Mouse (Mus musculus): ENCODE data around the gene Tbl3.
"Not testable (repeated sequence)": the region's sequence is repeated elsewhere in the genome, so short reads cannot be mapped to it uniquely, and the experiment has no call there.

Gene Tbl3

DNA sequence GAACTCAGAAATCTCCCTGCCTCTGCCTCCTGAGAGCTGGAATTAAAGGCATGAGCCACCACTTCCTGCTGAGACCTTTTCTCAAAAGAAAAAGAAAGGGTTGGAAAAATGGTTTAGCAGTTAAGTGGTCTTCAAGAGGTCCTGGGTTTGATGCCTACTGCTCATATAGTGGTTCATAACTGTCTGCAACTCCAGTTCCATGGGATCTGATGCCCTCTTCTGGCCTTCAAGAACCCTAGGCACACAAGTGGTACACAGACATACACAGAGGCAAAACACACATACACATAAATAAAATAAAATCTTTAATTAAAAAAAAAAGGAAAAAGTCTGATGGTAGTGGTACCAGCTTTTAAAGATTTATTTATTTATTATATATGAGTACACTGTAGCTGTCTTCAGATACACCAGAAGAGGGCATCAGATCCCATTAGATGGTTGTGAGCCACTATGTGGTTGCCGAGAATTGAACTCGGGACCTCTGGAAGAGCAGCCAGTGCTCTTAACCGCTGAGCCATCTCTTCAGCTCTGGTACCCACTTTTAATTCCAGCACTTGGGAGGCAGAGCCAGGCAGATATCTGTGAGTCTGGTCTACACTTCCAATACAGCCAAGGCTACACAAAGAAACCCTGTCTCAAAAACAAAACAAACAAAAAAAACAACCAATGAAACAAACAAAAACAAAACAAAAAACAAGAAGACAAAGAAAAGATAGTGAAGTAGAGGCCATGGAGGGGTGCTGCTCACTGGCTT is 18.4 kb upstream of the Tbl3 start:
- DNase-seq, result no peak

DNA sequence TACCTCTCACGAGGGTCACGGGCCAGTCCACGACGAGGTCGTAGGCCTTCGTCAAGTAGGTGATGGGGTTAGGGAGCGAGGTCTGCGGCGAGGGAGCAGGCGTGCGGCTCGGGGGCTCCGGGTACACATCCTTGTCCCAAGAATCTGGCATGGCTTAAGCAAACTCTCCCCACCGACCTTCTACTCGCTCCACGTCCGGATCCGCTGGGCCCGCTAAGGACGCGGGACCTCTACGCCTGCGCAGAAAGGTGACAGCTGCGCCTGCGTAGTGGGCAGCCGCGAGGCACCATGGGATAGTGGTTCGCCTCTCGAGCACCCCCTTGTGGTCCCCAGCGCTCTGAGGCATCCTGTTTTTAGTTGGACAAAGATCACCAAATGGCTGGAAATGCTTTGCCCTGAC is 16.7 kb upstream of the Tbl3 start, which contains the start of gene Ndufb10:
Gene Ndufb10, minus strand, starts transcription at position 295 of the 400 bp plus-strand sequence.
- peak; percentile 95 for DNase-seq

DNA sequence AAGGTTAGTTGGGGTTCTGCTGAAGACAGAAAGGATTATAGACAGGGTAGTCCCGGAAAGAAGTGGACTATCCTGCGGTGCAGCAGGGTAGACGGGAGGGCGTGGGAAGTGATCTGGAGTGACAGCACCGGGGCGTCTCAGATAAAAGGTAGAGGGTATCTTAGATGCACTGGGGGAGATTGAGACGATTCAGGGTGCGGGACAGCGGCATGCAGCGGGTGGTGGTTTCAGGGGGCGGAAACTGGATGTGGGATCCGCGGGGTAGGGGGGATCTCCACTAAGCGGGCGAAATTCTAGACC is 16.4 kb upstream of the Tbl3 start:
- no peak for DNase-seq

DNA sequence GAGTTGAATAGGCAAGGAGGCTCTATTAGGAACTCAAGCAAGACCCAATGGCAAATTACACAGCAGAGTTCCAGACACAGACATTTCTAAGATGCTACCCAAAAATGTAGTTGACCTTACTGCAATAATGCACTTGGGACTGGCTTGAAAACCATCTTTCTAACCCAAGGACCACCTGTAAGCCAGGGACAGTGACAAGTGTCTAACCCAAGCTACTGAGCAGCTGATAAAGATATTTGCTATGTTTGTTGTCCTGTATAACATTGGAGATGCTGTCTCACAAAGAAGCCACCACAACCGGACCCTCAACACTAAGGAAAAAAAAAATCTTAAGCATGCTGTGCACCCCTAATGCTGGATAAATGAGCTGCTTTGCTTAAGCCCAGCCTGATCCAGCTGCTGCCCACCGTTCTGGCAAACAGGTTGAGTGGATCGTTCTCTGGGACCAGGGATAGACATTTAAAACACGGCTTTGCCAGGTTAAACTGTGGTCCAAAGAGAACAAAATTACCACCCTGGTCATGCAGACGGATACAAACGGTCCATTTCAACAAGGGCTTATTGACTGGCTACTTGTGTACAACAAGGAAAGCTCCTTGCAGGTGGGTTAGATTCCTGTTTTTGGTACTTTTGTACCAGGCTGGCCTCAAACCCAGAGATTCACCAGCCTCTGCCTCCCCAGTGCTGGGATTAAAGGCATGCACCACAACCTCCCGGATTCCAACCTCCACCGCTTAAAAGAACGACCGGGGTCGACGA is 15.8 kb upstream of the Tbl3 start:
- no peak for DNase-seq

DNA sequence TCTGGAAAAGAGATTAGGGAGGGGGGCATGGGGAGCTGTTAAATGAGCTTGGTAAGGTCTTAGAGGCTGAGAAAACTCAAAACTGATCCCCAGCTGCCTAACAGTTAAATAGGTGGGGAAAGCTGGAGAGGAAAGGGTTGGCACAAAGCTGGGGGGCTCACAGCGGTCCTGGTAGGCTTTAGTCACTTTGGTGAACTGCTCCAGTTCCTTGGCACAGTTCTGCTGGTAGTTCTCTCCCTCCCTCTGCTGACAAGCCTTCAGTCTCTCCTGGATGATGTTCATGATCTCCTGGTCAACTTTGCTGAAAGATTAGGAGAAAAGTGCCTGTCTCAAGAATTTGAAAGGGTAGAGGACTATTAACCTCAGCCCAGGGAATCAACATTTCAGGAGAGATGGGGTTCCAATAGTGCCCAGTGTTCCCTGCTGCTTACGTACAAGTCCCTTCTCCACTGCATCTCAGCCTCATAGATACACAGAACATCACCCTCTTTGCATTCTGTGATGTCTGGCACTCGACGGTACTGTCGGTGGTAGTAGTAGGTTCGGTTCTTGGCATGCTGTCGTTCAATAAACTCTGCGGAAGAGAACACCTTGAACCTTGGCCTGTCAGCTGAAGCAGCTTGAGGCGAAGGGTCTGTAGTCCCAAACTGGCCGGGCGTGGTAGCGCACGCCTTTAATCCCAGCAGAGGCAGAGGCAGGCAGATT is 14.9 kb upstream of the Tbl3 start:
- no peak for DNase-seq

DNA sequence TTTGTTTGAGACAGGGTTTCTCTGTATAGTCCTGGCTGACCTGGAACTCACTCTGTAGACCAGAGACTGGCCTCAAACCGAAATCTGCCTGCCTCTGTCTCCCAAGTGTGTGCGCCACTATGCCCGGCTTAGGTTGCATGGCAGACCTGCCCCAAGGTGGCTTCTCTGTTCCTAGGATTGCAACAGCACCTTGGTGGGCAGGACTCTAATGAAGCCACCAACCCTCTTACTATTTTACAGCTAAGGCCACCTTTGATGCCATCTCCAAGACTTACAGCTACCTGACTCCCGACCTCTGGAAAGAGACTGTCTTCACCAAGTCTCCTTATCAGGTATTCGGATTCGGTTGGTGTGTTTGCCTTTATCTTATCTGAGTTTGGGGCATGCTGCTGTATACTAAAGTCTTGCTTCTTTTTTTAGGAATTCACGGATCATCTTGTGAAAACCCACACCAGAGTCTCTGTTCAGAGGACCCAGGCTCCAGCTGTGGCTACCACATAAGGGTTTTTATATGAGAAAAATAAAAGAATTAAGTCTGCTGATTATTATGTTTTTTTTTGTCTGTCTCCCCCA is 14.0 kb upstream of the Tbl3 start:
- DNase-seq, result not testable (repeated sequence)

DNA sequence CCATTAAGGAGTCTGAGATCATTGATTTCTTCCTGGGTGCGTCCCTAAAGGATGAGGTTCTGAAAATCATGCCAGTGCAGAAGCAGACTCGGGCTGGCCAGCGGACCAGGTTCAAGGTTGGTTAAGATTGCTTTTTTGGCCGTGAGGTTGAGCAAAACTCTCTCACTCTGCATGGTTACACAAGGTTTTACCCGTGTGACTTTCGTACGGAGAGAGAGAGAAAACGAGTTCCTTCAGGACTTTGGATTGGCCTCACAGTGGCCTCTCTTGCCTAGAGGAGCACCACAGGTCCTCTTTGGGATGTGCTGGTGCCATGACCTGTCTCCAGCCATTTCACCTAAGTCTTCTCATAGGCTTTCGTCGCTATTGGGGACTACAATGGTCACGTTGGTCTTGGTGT is 13.2 kb upstream of the Tbl3 start:
- DNase-seq, result not testable (repeated sequence)

DNA sequence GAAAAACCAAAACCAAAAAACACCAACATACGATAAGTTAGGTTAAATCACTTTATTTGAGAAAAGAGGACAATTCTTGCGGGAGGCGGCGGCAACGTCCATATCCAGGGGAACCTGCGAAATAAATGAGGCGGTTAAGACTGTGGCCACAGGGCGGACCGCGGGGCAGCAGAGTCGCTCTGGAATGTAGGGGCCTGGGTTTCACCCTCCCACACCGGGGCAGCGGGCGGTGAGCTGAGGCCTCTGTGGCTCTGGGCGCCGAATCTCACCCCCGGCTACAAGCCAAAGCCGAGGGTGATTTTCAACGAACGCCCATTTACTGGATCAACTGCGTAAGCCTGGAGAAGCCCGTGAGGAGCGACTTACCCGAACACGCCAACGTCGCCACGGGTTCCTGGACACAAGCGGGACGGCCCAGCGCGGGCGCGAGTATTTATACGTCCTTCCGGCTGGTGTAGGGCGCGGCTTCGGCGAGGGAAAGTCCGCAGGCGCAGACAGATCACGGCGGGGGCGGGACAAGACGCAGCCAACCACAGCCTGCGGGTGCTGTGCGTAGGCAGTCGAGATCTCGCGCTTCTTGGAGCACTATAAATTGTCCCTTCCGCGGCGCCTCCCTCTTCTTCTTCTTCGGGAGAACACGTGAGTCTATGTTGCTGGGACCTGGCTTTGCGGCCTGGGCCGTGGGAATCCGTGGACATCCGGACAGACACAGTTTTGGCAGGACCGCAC is 12.2 kb upstream of the Tbl3 start:
- DNase-seq, result peak; percentile 99

DNA sequence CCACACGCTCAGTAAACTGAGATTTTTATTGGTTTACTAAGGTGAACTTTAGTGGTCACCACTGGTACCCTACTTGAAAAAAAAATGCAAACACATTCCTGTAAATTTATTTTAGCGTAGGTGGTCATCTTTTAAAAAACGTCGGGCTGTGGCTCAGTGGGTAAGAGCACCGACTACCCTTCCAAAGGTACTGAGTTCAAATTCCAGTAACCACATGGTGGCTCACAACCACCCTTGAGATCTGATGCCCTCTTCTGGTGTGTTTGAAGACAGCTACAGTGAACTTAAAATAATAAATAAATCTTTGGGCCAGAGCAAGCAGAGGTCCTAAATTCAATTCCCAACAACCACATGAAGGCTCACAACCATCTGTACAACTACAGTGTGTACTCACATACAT is 11.5 kb upstream of the Tbl3 start:
- DNase-seq, result not testable (repeated sequence)

DNA sequence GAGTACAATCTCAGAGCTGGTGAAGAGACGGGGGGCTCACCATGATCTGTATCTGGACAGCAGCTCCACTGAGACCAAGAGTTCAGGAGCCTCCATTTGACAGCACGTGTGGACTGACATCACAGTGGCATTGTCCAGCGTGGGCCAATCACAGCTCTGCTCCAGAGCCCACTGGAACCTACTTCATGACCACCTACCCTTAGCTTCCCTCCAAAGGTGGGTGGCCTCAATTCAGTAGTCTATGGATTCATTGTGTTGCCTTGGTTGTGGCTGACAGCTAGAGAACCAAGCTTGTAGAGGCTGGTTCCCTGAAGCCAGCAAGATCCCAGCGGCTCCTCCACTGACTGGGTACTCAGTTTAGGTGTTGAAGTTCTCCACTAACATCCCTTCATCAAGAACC is 10.5 kb upstream of the Tbl3 start, which contains the start of the genes Rnf151 and Rps2:
Gene Rnf151, minus strand, starts transcription at position 121 of the 400 bp plus-strand sequence.
Gene Rps2, plus strand, starts transcription at position 174 of the 400 bp plus-strand sequence.
- DNase-seq, result no peak

DNA sequence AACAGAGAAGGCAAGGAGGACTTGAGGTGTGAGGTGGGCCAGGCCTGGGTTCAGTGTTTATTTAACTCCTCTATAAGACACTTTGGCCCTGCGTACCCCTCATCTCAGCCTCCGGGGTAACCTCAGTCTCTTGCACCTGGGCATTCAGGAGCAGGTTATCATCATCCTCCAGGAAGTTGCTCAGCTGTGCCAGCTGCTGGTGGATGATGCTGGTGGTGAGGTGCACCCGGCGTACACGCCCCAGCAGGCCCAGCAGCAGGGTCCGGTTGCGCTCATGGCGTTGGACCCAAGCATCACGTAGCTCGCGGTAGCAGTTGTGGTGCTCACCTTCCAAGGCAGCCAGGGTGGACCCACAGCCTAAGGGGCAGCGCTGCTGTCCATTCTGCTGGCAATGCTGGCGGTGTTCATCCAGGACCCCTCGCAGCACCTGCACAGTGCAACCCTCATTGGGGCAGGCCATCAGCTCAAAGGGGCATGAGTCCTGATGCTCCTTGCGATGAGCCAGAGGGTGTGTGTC is 8.8 kb upstream of the Tbl3 start:
- no peak for DNase-seq

DNA sequence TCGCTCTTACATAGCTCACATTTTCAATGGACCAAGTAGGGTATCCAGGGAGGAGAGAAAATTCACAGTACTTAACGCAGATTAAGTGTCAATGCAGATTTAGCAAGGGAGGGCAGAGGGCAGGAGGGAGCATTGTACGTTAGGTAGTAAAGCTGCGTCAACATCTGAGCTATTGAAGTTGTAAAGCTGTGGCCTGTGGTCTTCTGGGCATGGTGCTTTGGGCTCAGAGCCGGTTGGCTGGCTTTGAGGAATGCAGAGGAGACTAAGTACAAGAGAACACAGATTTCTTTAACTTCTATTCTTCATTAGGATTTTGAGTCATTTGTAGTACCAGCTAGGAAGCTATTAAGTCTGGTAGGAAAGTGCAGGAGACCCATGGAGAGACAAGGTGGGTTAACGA is 8.1 kb upstream of the Tbl3 start:
- no peak for DNase-seq

DNA sequence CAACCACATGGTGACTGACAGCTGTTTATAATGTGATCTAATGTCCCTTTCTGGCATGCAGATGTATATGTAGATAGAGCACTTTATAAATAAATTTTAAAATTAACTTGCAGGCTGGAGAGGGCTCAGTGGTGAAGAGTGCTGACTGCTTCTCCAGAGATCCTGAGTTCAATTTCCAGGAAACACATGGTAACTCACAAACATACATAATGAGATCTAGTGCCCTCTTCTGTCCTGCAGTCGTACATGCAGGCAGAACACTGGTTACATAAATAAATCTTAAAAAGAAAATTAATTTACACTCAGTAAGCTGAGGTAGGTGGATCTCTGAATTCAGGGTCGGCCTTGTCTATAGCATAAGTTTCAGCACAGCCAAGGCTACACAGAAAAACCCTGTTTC is 1.2 kb upstream of the Tbl3 start:
- no peak for DNase-seq

DNA sequence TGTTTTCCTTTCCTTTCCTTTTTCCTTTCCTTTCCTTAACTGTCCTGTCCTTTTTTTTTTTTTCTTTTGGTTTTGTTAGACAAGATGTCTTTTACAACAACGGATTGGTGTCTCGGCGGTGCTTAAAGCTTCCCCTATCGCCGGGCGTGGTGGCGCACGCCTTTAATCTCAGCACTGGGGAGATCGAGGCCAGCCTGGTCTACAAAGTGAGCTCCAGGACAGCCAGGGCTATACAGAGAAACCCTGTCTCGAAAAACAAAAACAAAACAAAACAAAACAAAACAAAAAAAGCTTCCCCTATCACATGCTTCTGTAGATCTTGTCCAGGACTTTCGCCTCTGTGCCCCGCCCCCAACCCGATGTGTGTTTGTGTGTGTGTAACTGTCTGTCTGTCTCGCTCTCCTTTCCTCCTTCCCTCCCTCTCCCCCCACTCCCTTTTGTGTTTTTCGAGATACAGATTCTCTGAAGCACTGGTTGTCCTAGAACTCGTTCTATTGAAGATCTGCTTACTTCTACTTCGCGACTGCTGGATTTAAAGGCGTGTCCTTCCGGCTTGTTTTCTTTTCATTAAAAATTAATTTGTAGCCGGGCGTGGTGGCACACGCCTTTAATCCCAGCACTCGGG is 453 bp upstream of the Tbl3 start:
- DNase-seq, result no peak

DNA sequence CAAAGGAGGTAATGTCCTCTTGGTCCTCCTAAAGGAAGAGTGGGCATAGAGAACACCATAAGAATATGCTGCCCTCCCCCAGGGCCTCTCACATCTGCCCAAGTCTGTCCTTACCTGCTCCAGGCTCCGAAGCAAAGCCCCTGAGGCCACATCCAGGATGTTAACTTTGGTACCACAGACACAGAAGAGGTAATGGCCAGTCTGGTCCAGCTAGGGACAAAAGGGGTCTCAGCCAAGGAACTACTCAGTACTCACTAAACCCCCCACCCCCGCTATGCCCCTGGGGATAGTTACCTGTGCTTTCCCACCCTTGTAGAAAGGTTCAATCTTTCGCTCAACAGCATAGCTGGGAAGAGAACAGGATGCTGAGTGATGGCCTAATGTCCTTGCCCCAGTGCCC is 1.6 kb downstream of the Tbl3 start:
- DNase-seq, result peak; percentile 1

DNA sequence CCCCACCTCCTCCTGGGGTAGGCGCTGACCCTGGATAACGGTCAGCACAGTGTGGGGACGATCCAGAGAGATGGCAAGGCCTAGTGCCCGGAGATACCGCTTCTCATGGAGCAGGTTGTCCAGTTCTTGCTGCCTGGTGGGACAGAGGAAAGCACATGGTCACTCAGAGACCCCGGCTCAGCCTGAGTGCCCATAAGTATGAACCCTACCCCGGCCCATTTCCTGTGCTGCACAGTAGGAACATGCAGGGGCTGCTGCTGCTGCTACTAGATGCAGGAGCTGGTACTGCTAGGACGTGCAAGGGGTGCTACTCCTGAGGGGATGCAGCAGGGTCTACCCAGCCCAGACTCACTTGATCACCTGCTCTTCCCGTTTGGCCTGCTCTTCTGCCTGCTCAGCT is 6.2 kb downstream of the Tbl3 start:
- no peak for DNase-seq

DNA sequence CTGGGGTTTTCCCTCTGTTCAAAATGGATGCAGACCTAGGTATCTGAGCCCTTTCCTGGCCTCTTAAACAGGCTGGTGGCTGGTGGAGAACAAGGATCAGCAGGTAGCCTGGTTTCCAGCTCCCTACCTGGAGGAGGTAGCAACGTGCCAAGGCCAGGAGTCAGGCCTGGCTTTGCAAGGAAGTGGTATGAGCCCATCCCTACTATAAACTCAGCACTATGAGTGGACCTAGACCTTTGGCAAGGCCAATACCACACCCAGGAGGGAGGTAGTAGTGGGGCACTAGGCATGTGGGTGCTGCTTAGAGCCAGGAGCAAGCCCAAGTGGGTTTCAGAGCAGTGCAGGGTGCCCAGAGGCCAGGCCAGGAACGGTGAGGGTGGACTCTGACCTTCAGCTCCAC is 8.0 kb downstream of the Tbl3 start:
- DNase-seq, result no peak

DNA sequence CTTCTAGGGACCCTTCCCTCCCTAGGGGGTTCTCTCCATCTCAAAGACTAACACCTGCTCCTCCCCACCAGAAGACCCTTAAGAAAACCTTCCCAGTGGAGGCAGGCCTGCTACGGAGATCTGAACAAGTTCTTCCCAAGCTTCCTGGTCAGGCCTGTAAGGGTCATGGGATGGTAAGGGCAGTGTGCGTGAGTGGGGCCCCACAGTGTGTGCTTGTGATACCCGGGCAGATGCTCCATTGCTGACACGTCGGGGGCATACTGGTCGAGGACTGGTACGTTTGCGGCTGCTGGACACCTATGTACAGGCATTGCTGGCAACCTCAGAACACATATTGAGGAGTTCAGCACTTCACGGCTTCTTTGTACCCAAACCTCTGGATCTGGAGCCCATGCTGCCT is 8.7 kb downstream of the Tbl3 start:
- no peak for DNase-seq

DNA sequence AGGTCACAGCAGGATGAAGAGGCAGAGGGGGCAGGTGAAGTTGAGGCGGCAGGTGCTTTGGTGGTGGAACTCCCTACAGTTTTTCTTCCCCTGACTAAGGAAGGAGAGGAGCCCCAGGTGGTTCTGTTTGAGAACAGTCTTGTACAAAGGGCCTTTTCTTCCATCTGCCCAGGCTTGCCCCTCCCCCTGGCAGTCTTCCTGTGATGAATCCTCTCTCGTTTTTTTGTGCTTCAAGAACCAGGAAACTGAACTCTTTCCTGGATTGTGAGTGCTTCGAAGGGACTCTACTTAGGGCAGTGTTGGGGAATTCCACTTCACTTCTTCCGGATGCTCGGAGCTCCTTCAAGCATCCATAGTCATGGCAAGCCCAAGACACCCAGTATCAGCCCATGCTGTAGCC is 9.5 kb downstream of the Tbl3 start:
- no peak for DNase-seq

DNA sequence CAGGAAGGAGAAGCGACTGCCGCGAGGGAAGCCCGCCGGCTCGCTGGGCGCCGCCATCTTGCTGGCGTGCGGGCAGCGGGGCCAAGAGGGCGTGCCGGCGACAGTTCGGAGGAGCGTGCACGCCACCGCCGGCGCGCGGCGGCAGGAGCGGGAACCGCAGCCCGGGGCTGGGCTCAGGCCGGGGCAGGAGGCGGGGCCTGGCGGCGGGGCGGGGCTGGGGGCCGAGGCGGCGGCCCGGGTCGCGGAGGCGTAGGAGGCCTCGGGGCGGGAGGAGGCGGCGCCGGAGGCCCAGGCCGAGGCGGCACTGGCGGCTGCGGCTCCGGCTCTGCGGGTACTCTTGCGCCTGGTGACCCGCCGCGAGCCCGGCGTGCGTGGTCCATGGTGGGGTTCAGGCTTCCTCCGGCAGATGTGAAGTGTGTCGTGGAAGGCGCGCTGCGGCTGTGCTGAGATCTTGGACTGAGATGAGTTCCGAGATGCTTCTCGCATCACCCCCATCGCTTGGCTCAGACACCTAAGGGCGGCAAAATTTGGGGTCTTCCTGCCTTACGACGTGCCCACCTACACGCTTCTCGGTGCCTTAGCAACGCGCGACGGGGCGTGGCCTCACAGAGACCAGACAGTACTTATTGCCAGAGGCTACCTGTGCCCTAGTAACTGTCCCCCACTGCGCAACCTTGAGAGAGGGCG is 11.3 kb downstream of the Tbl3 start, which contains the start of the genes Gfer and Noxo1:
Gene Gfer, minus strand, starts transcription at position 146 of the 687 bp plus-strand sequence.
Gene Noxo1, plus strand, starts transcription at position 224 of the 687 bp plus-strand sequence.
- DNase-seq, result peak; percentile 83

DNA sequence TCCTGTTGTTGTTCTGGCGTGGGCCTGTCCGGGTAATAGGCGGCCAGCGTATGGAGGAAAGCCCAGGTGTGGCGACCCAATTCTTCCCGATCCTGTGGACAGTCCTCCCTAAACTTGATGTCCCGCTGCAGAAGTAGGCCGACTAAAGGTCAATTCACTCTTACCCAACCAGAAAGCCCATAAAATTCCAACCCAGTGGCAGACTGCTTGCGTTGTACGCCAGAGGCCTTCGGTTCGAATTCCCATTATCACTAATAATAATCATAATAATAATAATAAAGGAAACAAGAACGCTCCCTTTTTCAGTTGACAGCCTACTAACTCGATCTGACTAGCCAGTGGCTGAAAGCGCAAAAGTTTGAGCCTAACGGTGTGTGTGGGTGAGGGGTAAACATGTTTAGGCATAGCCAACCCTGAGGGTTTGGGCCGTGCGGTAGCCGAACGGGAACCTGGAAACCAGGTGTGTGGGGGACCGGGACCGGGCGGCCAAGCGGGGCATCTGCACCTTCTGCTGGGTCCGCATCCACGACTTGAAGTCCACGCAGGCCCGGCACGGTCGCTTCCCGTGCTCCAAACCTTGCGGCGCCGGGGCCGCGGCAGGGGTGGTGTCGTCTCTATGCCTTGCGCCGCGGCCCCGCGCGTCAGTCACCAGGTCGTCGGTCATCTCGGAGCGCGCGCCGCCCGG is 12.0 kb downstream of the Tbl3 start:
- DNase-seq, result no peak
